Mouse (Mus musculus) liver, embryonic 16.5 days (tissue): Measurements from ENCODE around the gene Drd5. TPM values are rescaled to one million over a fixed set of nuclear protein-coding genes. Genes with fewer than 3 reads are reported as not detected.

Source experiments
- ATAC-seq: fragments of 200-750 bp; cut with Nextera tagmentation; 2 replicates; pipeline ENCODE4 v1.8.0; 2017; ENCODE audit warnings: low read depth, mild to moderate bottlenecking, moderate number of reproducible peaks, moderate library complexity
- H3K27ac ChIP-seq: fragments of 300-500 bp; sonication (generic); 2 replicates; pipeline ENCODE4 v1.5.1; 2014; ENCODE audit warnings: mild to moderate bottlenecking, low read length
- H3K27me3 ChIP-seq: fragments of 300-500 bp; sonication (generic); 2 replicates; pipeline ENCODE4 v1.6.1; 2014; ENCODE audit warnings: low read depth, low read length, mixed read lengths; ENCODE audit not compliant: control insufficient read depth, insufficient read depth
- H3K36me3 ChIP-seq: fragments of 300-500 bp; sonication (generic); 2 replicates; pipeline ENCODE4 v1.6.1; 2014; ENCODE audit warnings: mild to moderate bottlenecking; ENCODE audit not compliant: control insufficient read depth, insufficient read depth
- H3K4me1 ChIP-seq: fragments of 300-500 bp; sonication (generic); 2 replicates; pipeline ENCODE4 v1.6.1; 2014; ENCODE audit warnings: low read depth, low read length, mixed read lengths; ENCODE audit not compliant: control insufficient read depth
- H3K4me2 ChIP-seq: fragments of 300-500 bp; sonication (generic); 2 replicates; pipeline ENCODE4 v1.6.1; 2014; ENCODE audit warnings: low read depth, low read length, mixed read lengths
- H3K4me3 ChIP-seq: fragments of 300-500 bp; sonication (generic); 2 replicates; pipeline ENCODE4 v1.5.1; 2014; ENCODE audit warnings: low read depth, mild to moderate bottlenecking, low read length
- H3K9ac ChIP-seq: fragments of 300-500 bp; sonication (generic); 2 replicates; pipeline ENCODE4 v1.6.1; 2014; ENCODE audit warnings: low read depth, low read length
- H3K9me3 ChIP-seq: fragments of 300-500 bp; sonication (generic); replicated peaks from 2 replicates; pipeline ENCODE4 v1.6.1; 2016; ENCODE audit warnings: low read length; ENCODE audit not compliant: control insufficient read depth
- WGBS: fragments of 180-500 bp; shearing (Covaris S2); extraction: QIAGEN DNeasy Blood & Tissue Kit; methylation state at CpG from one replicate; pipeline ENCODE4 v1.1.7; 2014; ENCODE audit not compliant: insufficient replicate concordance; 5-methylcytosine and 5-hydroxymethylcytosine counted together
- polyA plus RNA-seq: library from polyadenylated mRNA; unstranded; fragments of >200 nt; fragmentation: Nextera tagmentation; extraction: Ambion mirVana; gene quantifications from 2 replicates; pipeline ENCODE4 v1.2.1, GENCODE M21; 2015

Drd5 gene
- polyA plus RNA-seq, 1 experiment from 2014 or later = not detected

DNA sequence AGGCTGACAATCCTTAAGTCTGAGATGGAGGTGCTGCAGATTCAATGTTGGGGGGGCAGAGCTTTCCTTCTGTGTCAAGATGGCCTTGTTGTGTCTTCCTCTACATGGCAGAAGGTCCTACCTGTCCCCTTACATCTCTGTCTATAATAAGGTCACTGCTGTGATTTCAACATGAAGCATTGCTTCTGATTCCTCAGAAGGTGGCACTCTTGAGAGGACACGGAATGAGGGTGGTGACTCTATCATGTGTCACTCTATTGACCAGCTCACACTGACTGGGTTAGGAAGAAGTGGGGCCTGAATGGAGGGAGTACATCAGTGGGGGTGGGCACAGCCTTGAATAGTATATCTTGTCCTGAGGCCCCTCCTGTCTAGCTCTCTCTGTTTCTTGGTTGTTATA, 15.4 kb downstream of the Drd5 start:
- no peak for ATAC-seq
- WGBS = 29% methylated on average over 1 of the region's 1 CpGs
- no peaks in the 10 kb centered on the region for H3K4me1 ChIP-seq
- no peaks in the 10 kb centered on the region for H3K27me3 ChIP-seq
- H3K4me2 ChIP-seq = no peak overlapping the region
- no peak overlapping the region for H3K9ac ChIP-seq
- no peak overlapping the region for H3K4me3 ChIP-seq
- H3K9me3 ChIP-seq = no peaks in the 10 kb centered on the region
- H3K36me3 ChIP-seq = no peaks in the 10 kb centered on the region
- no peak overlapping the region for H3K27ac ChIP-seq

DNA sequence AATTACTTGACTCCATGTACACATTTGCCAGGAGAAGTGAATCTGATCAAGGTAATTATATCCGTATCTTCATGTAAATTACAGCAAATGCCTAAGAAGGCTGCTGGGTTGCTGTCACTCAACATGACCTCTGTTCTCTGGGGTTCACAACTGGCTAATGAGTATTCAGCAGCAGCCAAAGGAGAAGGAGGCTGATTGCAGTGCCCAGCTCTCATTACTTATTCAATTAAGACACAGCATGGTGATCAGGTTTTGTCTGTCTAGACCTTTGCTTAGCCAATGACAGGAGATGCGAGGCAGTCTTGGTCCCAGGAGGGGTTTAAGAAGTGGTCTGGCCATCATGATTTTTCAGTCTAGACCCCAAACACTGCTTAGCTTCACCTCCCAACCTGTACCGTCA, 23.9 kb downstream of the Drd5 start:
- H3K9ac ChIP-seq = no peak overlapping the region
- H3K4me1 ChIP-seq = no peaks in the 10 kb centered on the region
- no peak overlapping the region for H3K27ac ChIP-seq
- WGBS = 58% methylated on average over 3 of the region's 3 CpGs
- H3K4me2 ChIP-seq = no peak overlapping the region
- H3K27me3 ChIP-seq = no peaks in the 10 kb centered on the region
- H3K36me3 ChIP-seq = no peaks in the 10 kb centered on the region
- no peak for ATAC-seq
- H3K4me3 ChIP-seq = no peak overlapping the region
- no peaks in the 10 kb centered on the region for H3K9me3 ChIP-seq

DNA sequence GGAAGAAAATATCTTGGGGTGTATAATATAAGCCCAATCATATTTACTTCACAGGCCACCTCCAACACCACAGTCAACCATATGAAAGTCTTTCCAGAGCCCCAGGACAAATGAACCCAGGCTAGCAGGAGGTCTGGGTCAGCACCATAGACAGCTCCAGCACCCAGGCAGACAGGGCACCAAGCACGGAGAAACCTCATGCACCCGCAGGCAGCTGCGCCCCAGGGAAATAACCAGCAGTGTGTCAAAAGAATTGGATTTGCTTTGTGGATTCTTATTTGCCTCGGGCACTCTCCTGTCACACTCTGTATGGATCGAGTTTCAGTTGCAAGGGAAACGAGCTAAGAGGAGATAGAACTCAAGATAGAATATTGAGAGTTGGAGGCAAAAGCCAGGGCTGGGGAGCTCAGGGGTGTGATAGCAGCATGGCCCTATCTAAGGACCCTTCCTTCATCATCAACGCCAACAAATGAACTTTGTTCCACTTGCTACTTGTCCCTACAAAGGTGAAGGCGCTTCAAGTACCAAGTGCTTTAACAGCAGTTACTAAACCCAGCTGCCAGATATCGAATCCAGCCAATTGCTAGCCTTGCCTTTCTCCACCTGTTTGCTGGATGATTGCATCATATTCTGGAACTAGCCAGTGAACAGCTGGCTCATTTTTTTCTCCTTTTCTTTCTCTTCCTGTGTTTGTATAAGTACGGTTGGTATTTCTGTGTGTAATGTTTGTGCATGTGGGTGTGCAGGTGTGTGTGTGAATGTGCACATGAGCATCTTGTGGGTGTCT, 27.7 kb downstream of the Drd5 start:
- H3K9ac ChIP-seq = no peak overlapping the region

DNA sequence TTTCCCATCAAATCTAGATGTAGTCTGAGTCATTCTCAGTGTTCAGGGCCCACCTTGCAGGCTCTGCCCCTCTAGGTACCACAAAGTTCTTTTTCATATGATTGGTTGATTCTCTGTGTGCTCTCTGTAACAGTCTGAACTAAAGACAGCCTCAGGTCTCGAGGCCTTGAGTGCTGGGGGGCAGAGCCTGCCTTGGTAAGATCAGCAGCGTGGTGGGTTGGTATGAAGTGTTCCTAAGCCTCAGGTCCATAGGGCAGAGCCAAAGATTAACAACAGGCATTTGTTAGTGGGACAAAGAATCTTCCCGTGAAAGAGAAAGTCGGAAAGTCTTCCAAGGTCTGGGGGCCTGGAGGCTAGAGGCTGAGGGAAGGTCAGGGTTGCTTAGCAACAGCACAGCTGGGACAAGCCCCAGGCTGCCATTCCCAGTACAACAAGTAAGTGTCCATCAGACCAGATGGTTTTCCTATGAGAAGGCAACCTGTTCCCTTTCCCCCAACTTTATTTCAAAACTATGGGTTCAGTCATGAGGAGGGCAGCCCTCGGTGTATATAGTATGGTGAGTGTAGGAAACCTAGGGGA, 31.3 kb downstream of the Drd5 start:
- Histone ChIP-seq H3K4me3 (no peak overlapping the region), H3K4me1 (no peaks in the 10 kb centered on the region), H3K36me3 (no peaks in the 10 kb centered on the region), H3K9ac (no peak overlapping the region), H3K4me2 (no peak overlapping the region), H3K27me3 (no peaks in the 10 kb centered on the region), H3K9me3 (no peaks in the 10 kb centered on the region), H3K27ac (no peak overlapping the region)
- WGBS = 57% methylated on average over 5 of the region's 5 CpGs
- ATAC-seq = no peak

More for the DNA sequence above, 27.7 kb downstream of the Drd5 start:
- no peak overlapping the region for H3K4me3 ChIP-seq
- no peak for ATAC-seq
- H3K27ac ChIP-seq = no peak overlapping the region
- no peaks in the 10 kb centered on the region for H3K4me1 ChIP-seq
- no peaks in the 10 kb centered on the region for H3K36me3 ChIP-seq
- H3K9me3 ChIP-seq = no peaks in the 10 kb centered on the region
- H3K4me2 ChIP-seq = no peak overlapping the region
- H3K27me3 ChIP-seq = no peaks in the 10 kb centered on the region
- 25% methylated on average over 10 of the region's 10 CpGs for WGBS

DNA sequence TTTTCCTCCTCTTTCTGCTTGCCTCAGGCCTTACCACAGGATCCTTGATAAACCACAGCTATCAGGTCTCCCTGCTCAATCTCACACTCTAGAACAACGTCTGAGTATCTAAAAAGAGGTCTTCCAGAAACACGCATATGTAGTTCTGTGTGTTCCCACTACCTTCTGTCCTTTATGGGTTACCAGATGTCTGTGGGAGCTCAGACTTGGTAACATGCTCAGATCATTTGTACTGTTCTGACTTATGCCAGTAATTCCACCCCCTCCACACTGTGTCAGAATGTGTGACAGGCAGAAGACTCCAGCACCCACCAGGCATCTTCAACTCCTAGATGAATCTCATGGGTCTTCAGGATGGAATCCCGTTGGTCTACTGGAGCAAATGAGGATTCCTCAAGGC, 37.8 kb downstream of the Drd5 start:
- no peak overlapping the region for H3K27ac ChIP-seq
- ATAC-seq = no peak
- H3K9me3 ChIP-seq = no peaks in the 10 kb centered on the region
- 64% methylated on average over 3 of the region's 3 CpGs for WGBS
- H3K9ac ChIP-seq = no peak overlapping the region
- H3K36me3 ChIP-seq = no peaks in the 10 kb centered on the region
- no peaks in the 10 kb centered on the region for H3K4me1 ChIP-seq
- no peak overlapping the region for H3K4me3 ChIP-seq
- no peaks in the 10 kb centered on the region for H3K27me3 ChIP-seq
- no peak overlapping the region for H3K4me2 ChIP-seq

DNA sequence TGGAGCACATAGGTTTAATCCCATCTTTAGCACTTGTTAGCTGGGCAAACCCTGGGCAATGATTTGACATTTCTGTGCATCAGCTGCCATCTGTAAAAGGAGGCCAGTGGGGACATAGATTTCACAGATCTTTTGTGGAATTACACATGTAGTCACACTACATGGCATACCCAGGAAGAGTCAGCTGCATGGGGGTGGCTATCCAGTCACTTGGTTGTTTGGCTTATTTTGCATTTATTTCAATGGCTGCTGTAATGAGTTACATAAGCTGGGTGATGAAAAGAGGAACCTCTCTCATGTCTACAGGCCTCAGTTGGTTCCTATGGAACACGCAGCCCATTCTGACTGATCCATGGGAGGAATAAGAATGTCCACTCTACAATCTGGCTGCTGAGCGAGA, 40.5 kb downstream of the Drd5 start:
- Histone ChIP-seq H3K27ac (no peak overlapping the region), H3K27me3 (no peaks in the 10 kb centered on the region), H3K9me3 (no peaks in the 10 kb centered on the region), H3K4me1 (no peaks in the 10 kb centered on the region), H3K9ac (no peak overlapping the region), H3K4me3 (no peak overlapping the region), H3K4me2 (no peak overlapping the region), H3K36me3 (no peaks in the 10 kb centered on the region)
- ATAC-seq = no peak
- WGBS = 54% methylated on average over 2 of the region's 2 CpGs

DNA sequence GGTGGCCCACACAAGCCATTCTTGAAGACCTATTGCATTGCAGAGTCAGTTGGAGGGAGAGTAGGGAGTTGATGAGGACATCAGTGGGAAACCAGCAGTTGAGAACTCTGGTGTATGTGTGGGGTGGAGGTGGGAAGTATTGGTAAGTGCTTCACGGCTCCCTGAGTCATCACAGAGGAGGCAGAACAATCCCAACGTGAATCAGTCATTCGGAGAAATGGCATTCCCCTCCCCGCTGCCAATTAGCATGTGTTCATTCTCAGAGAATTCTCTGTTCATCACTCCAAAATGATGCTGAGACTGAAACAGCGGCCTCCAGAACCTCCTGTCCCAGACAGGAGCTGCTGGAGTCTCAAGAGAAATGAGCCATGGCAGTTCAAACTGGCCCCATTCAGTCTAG, 45.2 kb downstream of the Drd5 start:
- WGBS = 57% methylated on average over 5 of the region's 5 CpGs
- Histone ChIP-seq H3K4me2 (no peak overlapping the region), H3K4me1 (peaks cover 4% of the 10 kb centered on the region; the same call in 1 of the 2 replicates), H3K27ac (no peak overlapping the region), H3K9me3 (no peaks in the 10 kb centered on the region), H3K36me3 (no peaks in the 10 kb centered on the region), H3K9ac (no peak overlapping the region), H3K4me3 (no peak overlapping the region), H3K27me3 (no peaks in the 10 kb centered on the region)
- no peak for ATAC-seq

DNA sequence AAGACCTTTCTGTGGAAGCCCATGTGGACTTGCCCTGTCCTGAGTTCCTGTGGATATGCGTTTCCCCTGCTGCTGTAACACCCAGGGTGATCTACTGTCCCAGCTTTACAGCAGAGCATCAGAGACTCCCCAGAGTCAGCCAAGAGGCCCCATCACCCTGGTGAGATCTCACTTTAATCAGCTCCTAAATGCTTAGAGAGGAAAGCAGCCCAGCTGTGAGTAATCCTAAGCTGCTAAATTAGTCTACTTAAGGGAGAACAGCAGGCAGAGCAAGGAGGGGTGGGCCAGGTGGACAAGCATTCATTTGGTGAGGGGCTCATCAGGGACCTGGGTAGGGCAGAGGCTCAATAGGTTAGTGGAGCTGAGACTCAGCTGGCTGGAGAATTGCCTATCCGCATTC, 46.4 kb downstream of the Drd5 start:
- Histone ChIP-seq H3K9me3 (no peaks in the 10 kb centered on the region), H3K27ac (no peak overlapping the region), H3K4me3 (no peak overlapping the region), H3K27me3 (no peaks in the 10 kb centered on the region), H3K9ac (no peak overlapping the region), H3K4me1 (peaks cover 4% of the 10 kb centered on the region; the same call in 1 of the 2 replicates), H3K4me2 (no peak overlapping the region), H3K36me3 (no peaks in the 10 kb centered on the region)
- WGBS = 62% methylated on average over 2 of the region's 2 CpGs
- no peak for ATAC-seq

DNA sequence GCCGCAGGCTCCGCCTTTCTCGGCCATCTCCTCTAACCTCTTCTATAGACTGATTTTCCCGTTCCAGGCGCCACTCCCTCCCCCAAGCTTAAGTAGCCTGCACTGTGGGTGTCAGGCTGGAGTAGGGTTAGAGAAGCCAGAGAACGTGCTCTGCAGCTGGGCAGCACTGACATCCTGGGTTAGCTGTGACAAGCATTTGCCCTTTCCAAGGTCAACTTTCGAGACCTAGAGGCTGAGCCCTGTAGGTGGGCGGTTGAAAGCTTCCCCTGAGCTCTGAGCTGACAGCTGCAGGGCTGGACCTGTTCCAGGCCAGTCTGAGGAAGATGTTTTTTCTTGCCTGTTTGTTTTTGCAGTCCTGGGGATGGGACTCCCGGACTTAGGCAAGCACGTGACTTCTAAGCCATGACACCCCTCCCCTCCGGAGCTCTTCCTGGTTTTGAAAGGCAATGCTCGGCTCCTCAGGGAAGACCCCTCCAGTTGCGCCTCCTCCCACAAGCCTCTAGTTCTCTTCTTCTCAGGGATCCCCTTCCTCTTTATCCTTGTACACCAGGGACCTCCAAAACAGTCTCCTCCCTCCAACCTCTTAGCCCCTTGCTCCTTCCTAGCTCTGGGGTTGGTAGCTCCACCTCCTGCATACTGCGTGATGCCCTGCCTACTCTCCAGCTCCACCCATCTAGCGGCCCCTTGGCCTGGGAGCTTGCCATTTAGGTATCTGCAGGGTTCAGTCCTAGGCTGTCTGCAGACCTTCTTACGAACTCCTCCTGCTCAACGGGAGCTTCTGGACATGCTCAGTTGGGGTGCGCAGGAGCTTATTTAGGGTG, 47.7 kb downstream of the Drd5 start:
- no peaks in the 10 kb centered on the region for H3K27me3 ChIP-seq
- peak; percentile 54 for ATAC-seq
- no peak overlapping the region for H3K27ac ChIP-seq
- no peak overlapping the region for H3K9ac ChIP-seq
- no peaks in the 10 kb centered on the region for H3K36me3 ChIP-seq
- whole genome bisulfite sequencing = 17% methylated on average over 18 of the region's 18 CpGs
- peak overlapping the region; percentile 47 for H3K4me2 ChIP-seq
- peaks cover 4% of the 10 kb centered on the region; the same call in 1 of the 2 replicates for H3K4me1 ChIP-seq
- peak overlapping the region; percentile 27 for H3K4me3 ChIP-seq
- no peaks in the 10 kb centered on the region for H3K9me3 ChIP-seq
